Mouse (Mus musculus) heart, adult 18-20 months (tissue): Measurements from ENCODE around the gene Nxpe5. TPM values are rescaled to one million over a fixed set of nuclear protein-coding genes. Genes with fewer than 3 reads are reported as not detected.
A peak's percentile ranks its signal among the peaks of the same experiment; 100 is the strongest.

ENCODE experiments used
- DNase-seq, 2 experiments: peaks; one replicate each; pipeline ENCODE4 v3.0.0; 2021 to 2022; ENCODE audit warnings: mixed read lengths in 1 of 2
- total RNA-seq, 2 experiments: library from RNA; stranded (reverse); gene quantifications; 2 replicates each; pipeline ENCODE4 v1.2.3; 2021

The Nxpe5 gene
- total RNA-seq, 2 experiments from 2014 or later, result 0.47 to 0.57 TPM

GRCm38 (mm10) chr5:138253061-138253460, 27.4 kb downstream of the Nxpe5 start:
- DNase-seq, result no peak

- DNase-seq, result peak; percentile 96 to 98
Observed at GRCm38 (mm10) chr5:138255353-138256093, 29.8 kb downstream of the Nxpe5 start, which contains the start of gene Lamtor4. Gene Lamtor4 (plus strand): TSS chr5:138255482.

- no peak for DNase-seq
Observed at GRCm38 (mm10) chr5:138256094-138256467, 30.4 kb downstream of the Nxpe5 start.

GRCm38 (mm10) chr5:138256966-138257584, 31.4 kb downstream of the Nxpe5 start:
- DNase-seq, result peak in 1 of 2 experiments; percentile 47

GRCm38 (mm10) chr5:138257585-138257978, 31.9 kb downstream of the Nxpe5 start:
- no peak for DNase-seq

GRCm38 (mm10) chr5:138258078-138258477, 32.4 kb downstream of the Nxpe5 start:
- no peak for DNase-seq

GRCm38 (mm10) chr5:138258542-138258941, 32.8 kb downstream of the Nxpe5 start:
- no peak for DNase-seq

GRCm38 (mm10) chr5:138258993-138259392, 33.3 kb downstream of the Nxpe5 start:
- no peak for DNase-seq

- no peak for DNase-seq
Observed at GRCm38 (mm10) chr5:138260051-138260450, 34.4 kb downstream of the Nxpe5 start.

GRCm38 (mm10) chr5:138260834-138261233, 35.1 kb downstream of the Nxpe5 start:
- DNase-seq, result no peak

- DNase-seq, result peak in 1 of 2 experiments; percentile 51
Observed at GRCm38 (mm10) chr5:138262001-138262400, 36.3 kb downstream of the Nxpe5 start.

GRCm38 (mm10) chr5:138262582-138263240, 37.0 kb downstream of the Nxpe5 start:
- DNase-seq, result no peak

GRCm38 (mm10) chr5:138263260-138264206, 37.8 kb downstream of the Nxpe5 start, which contains the start of gene BC037034:
Gene BC037034 (minus strand): TSS chr5:138264033.
- peak; percentile 94 for DNase-seq

- no peak for DNase-seq
Observed at GRCm38 (mm10) chr5:138264207-138264578, 38.5 kb downstream of the Nxpe5 start.

GRCm38 (mm10) chr5:138265712-138266111, 40.0 kb downstream of the Nxpe5 start:
- no peak for DNase-seq

GRCm38 (mm10) chr5:138267114-138267513, 41.4 kb downstream of the Nxpe5 start:
- no peak for DNase-seq

- DNase-seq, result no peak
Observed at GRCm38 (mm10) chr5:138268980-138269379, 43.3 kb downstream of the Nxpe5 start.

GRCm38 (mm10) chr5:138271232-138271631, 45.5 kb downstream of the Nxpe5 start:
- no peak for DNase-seq

GRCm38 (mm10) chr5:138272409-138272923, 46.8 kb downstream of the Nxpe5 start, which contains the start of gene Gal3st4:
Gene Gal3st4 (minus strand): TSS chr5:138272840.
- DNase-seq, result peak; percentile 70

- DNase-seq, result no peak
Observed at GRCm38 (mm10) chr5:138274186-138274585, 48.5 kb downstream of the Nxpe5 start.

- DNase-seq, result no peak
Observed at GRCm38 (mm10) chr5:138275216-138276050, 49.7 kb downstream of the Nxpe5 start.
